ENCODE assay signal across 27 mouse cellular contexts in genomic region chr1:11395996-11396736, GRCm38 (mm10). TPM values are rescaled to one million over a fixed set of nuclear protein-coding genes. Genes with fewer than 3 reads are reported as not detected.
"Had no signal": no experiment of that assay in that cellular context is flagged by ENCODE, and none has a peak within 500 bp of the region (broad histone marks: within the 10 kb centered on the region; RNA-seq: fewer than 3 reads in every experiment).

No protein-coding gene starts in this region.

- H3K9me3 ChIP-seq: heart, embryonic 13.5 days; heart, embryonic 15.5 days; hindbrain, embryonic 10.5 days; hindbrain, embryonic 12.5 days; intestine, embryonic 15.5 days; limb, embryonic 10.5 days; limb, embryonic 12.5 days; liver, embryonic 12.5 days had no signal

- H3K27ac ChIP-seq: gastrocnemius, adult 2 months; heart, adult 2 months; heart, embryonic 13.5 days; heart, embryonic 15.5 days; hindbrain, embryonic 10.5 days; hindbrain, embryonic 12.5 days; hindbrain, embryonic 14.5 days; intestine, embryonic 15.5 days; layer of hippocampus, adult 2 months; left cerebral cortex, adult 2 months; limb, embryonic 10.5 days; limb, embryonic 12.5 days; liver, embryonic 12.5 days; liver, embryonic 14.5 days had no signal

- DNase-seq: gastrocnemius, adult 2 months; gastrocnemius, postnatal 10 days; gastrocnemius, postnatal 25 days; heart, adult 2 months; heart, postnatal 4 days; kidney, adult 18-20 months; kidney, adult 8-10 months; kidney, postnatal 10 days; kidney, postnatal 25 days; kidney, postnatal 4 days; liver had no signal

- H3K4me3 ChIP-seq: gastrocnemius, adult 2 months; heart, adult 2 months; heart, embryonic 13.5 days; heart, embryonic 15.5 days; hindbrain, embryonic 10.5 days; hindbrain, embryonic 12.5 days; intestine, embryonic 15.5 days; layer of hippocampus, adult 2 months; left cerebral cortex, adult 2 months; limb, embryonic 10.5 days; limb, embryonic 12.5 days; liver, embryonic 12.5 days had no signal

- ATAC-seq: hindbrain, embryonic 16.5 days; inflammation-experienced regulatory T-cells, adult 6 months; intestine, embryonic 15.5 days; intestine, postnatal 0 days; liver, embryonic 12.5 days had no signal

- H3K36me3 ChIP-seq: heart, embryonic 13.5 days; heart, embryonic 15.5 days; hindbrain, embryonic 10.5 days; hindbrain, embryonic 12.5 days; intestine, embryonic 15.5 days; limb, embryonic 10.5 days; limb, embryonic 12.5 days; liver, embryonic 12.5 days had no signal

- H3K4me2 ChIP-seq: heart, embryonic 11.5 days; heart, embryonic 13.5 days; heart, embryonic 15.5 days; hindbrain, embryonic 12.5 days; hindbrain, embryonic 14.5 days; intestine, embryonic 15.5 days; limb, embryonic 12.5 days; liver, embryonic 12.5 days had no signal

- H3K27me3 ChIP-seq: heart, embryonic 13.5 days; heart, embryonic 15.5 days; hindbrain, embryonic 12.5 days; intestine, embryonic 15.5 days; limb, embryonic 12.5 days; liver, embryonic 12.5 days had no signal

- H3K4me1 ChIP-seq: heart, embryonic 13.5 days; heart, embryonic 15.5 days; hindbrain, embryonic 10.5 days; hindbrain, embryonic 12.5 days; intestine, embryonic 15.5 days; limb, embryonic 10.5 days; limb, embryonic 12.5 days; liver, embryonic 12.5 days had no signal

- H3K9ac ChIP-seq: heart, embryonic 13.5 days; heart, embryonic 15.5 days; hindbrain, embryonic 12.5 days; hindbrain, embryonic 14.5 days; intestine, embryonic 15.5 days; limb, embryonic 12.5 days; liver, embryonic 12.5 days; liver, embryonic 14.5 days had no signal

RNA-seq across cellular contexts. Expression of gene A830018L16Rik, which starts 17.7 kb away (rescaled TPM):
- polyA plus RNA-seq: liver, embryonic 12.5 days; liver, embryonic 14.5 days had no signal
